Mouse (Mus musculus): ENCODE data around the gene Snapc3. TPM values are rescaled to one million over a fixed set of nuclear protein-coding genes. Genes with fewer than 3 reads are reported as not detected.

Gene Snapc3
- polyA plus RNA-seq, 1 experiment from 2014 or later = 95.0 TPM

- Histone ChIP-seq H3K36me3 (ENCODE audit: control insufficient read depth, insufficient read depth, low read length) (no peaks in the 10 kb centered on the region), H3K4me3 (ENCODE audit: low read depth, low read length) (no peak overlapping the region), H3K27me3 (ENCODE audit: control insufficient read depth, insufficient read depth, low read length) (no peaks in the 10 kb centered on the region), H3K4me2 (replicated peaks; ENCODE audit: low read depth, low read length) (no peak overlapping the region), H3K27ac (ENCODE audit: low read depth, low read length) (no peak overlapping the region), H3K9me3 (ENCODE audit: control insufficient read depth, low read length) (no peaks in the 10 kb centered on the region), H3K4me1 (replicated peaks; ENCODE audit: control insufficient read depth, insufficient read depth, low read length) (no peaks in the 10 kb centered on the region), H3K9ac (ENCODE audit: low read depth, low read length) (no peak overlapping the region)
- no peak for DNase-seq (ENCODE audit: low spot score)
- 80% methylated on average over 2 of the region's 2 CpGs for WGBS
- no peak for ATAC-seq (ENCODE audit: low FRiP score)
These were observed 27.0 kb upstream of the Snapc3 start for GRCm38 (mm10) chr4:83390551-83390950.

DNA sequence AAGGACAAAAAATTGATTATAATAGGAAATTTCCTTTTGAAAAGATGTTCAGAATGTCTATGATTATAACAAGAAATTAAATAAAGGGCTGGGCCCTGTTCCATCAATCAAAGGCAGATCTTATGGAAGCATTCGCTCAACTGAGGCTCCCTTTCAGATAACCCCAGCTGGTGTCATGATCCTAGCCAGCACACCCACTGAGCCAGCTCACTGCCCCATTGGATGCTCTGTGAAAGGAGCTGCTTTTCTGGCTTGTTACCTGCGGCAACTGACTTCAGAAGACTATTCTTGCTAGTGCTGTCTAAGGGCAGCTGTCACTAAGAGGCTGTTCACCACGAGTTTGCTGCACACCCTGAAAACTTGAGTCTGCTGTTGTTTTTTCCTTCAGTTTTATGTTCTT lies 25.6 kb upstream of the Snapc3 start:
- Histone ChIP-seq H3K36me3 (ENCODE audit: control insufficient read depth, insufficient read depth, low read length) (no peaks in the 10 kb centered on the region), H3K9me3 (ENCODE audit: control insufficient read depth, low read length) (no peaks in the 10 kb centered on the region), H3K27me3 (ENCODE audit: control insufficient read depth, insufficient read depth, low read length) (no peaks in the 10 kb centered on the region), H3K9ac (ENCODE audit: low read depth, low read length) (no peak overlapping the region), H3K4me1 (replicated peaks; ENCODE audit: control insufficient read depth, insufficient read depth, low read length) (no peaks in the 10 kb centered on the region), H3K27ac (ENCODE audit: low read depth, low read length) (no peak overlapping the region), H3K4me3 (ENCODE audit: low read depth, low read length) (no peak overlapping the region), H3K4me2 (replicated peaks; ENCODE audit: low read depth, low read length) (no peak overlapping the region)
- no peak for DNase-seq (ENCODE audit: low spot score)
- 25% methylated on average over 3 of the region's 3 CpGs for WGBS
- ATAC-seq (ENCODE audit: low FRiP score) = no peak

- no peak overlapping the region for H3K27ac ChIP-seq (ENCODE audit: low read depth, low read length)
- H3K9ac ChIP-seq (ENCODE audit: low read depth, low read length) = no peak overlapping the region
- no peaks in the 10 kb centered on the region for H3K27me3 ChIP-seq (ENCODE audit: control insufficient read depth, insufficient read depth, low read length)
- H3K4me2 ChIP-seq (replicated peaks; ENCODE audit: low read depth, low read length) = no peak overlapping the region
- H3K36me3 ChIP-seq (ENCODE audit: control insufficient read depth, insufficient read depth, low read length) = no peaks in the 10 kb centered on the region
- 84% methylated on average over 1 of the region's 1 CpGs for WGBS
- DNase-seq (ENCODE audit: low spot score) (no peak), ATAC-seq (ENCODE audit: low FRiP score) (no peak)
- H3K4me1 ChIP-seq (replicated peaks; ENCODE audit: control insufficient read depth, insufficient read depth, low read length) = no peaks in the 10 kb centered on the region
- H3K9me3 ChIP-seq (ENCODE audit: control insufficient read depth, low read length) = no peaks in the 10 kb centered on the region
- H3K4me3 ChIP-seq (ENCODE audit: low read depth, low read length) = no peak overlapping the region
These were observed 23.8 kb upstream of the Snapc3 start for GRCm38 (mm10) chr4:83393733-83394132.

- Histone ChIP-seq H3K4me2 (replicated peaks; ENCODE audit: low read depth, low read length) (no peak overlapping the region), H3K4me3 (ENCODE audit: low read depth, low read length) (no peak overlapping the region), H3K27ac (ENCODE audit: low read depth, low read length) (no peak overlapping the region), H3K27me3 (ENCODE audit: control insufficient read depth, insufficient read depth, low read length) (no peaks in the 10 kb centered on the region), H3K36me3 (ENCODE audit: control insufficient read depth, insufficient read depth, low read length) (no peaks in the 10 kb centered on the region), H3K9me3 (ENCODE audit: control insufficient read depth, low read length) (no peaks in the 10 kb centered on the region), H3K4me1 (replicated peaks; ENCODE audit: control insufficient read depth, insufficient read depth, low read length) (no peaks in the 10 kb centered on the region), H3K9ac (ENCODE audit: low read depth, low read length) (no peak overlapping the region)
- WGBS = 90% methylated on average over 4 of the region's 4 CpGs
- DNase-seq (ENCODE audit: low spot score) (no peak), ATAC-seq (ENCODE audit: low FRiP score) (no peak)
These were observed 21.2 kb upstream of the Snapc3 start for GRCm38 (mm10) chr4:83396346-83396745.

- H3K9ac ChIP-seq (ENCODE audit: low read depth, low read length) = no peak overlapping the region
- 81% methylated on average over 9 of the region's 9 CpGs for whole genome bisulfite sequencing
- H3K27me3 ChIP-seq (ENCODE audit: control insufficient read depth, insufficient read depth, low read length) = no peaks in the 10 kb centered on the region
- no peak overlapping the region for H3K27ac ChIP-seq (ENCODE audit: low read depth, low read length)
- H3K4me2 ChIP-seq (replicated peaks; ENCODE audit: low read depth, low read length) = no peak overlapping the region
- no peaks in the 10 kb centered on the region for H3K36me3 ChIP-seq (ENCODE audit: control insufficient read depth, insufficient read depth, low read length)
- no peak for DNase-seq (ENCODE audit: low spot score)
- H3K9me3 ChIP-seq (ENCODE audit: control insufficient read depth, low read length) = no peaks in the 10 kb centered on the region
- no peak overlapping the region for H3K4me3 ChIP-seq (ENCODE audit: low read depth, low read length)
- H3K4me1 ChIP-seq (replicated peaks; ENCODE audit: control insufficient read depth, insufficient read depth, low read length) = no peaks in the 10 kb centered on the region
- ATAC-seq (ENCODE audit: low FRiP score) = no peak
These were observed 20.3 kb upstream of the Snapc3 start for GRCm38 (mm10) chr4:83396996-83397770.

- Histone ChIP-seq H3K9me3 (ENCODE audit: control insufficient read depth, low read length) (no peaks in the 10 kb centered on the region), H3K27me3 (ENCODE audit: control insufficient read depth, insufficient read depth, low read length) (no peaks in the 10 kb centered on the region), H3K9ac (ENCODE audit: low read depth, low read length) (no peak overlapping the region), H3K36me3 (ENCODE audit: control insufficient read depth, insufficient read depth, low read length) (no peaks in the 10 kb centered on the region), H3K4me3 (ENCODE audit: low read depth, low read length) (no peak overlapping the region), H3K4me2 (replicated peaks; ENCODE audit: low read depth, low read length) (no peak overlapping the region), H3K27ac (ENCODE audit: low read depth, low read length) (no peak overlapping the region), H3K4me1 (replicated peaks; ENCODE audit: control insufficient read depth, insufficient read depth, low read length) (no peaks in the 10 kb centered on the region)
- no peak for ATAC-seq (ENCODE audit: low FRiP score)
- WGBS = 79% methylated on average over 2 of the region's 2 CpGs
- no peak for DNase-seq (ENCODE audit: low spot score)
These were observed 19.0 kb upstream of the Snapc3 start for GRCm38 (mm10) chr4:83398527-83398926.

- ATAC-seq (ENCODE audit: low FRiP score) (no peak), DNase-seq (ENCODE audit: low spot score) (no peak)
- 88% methylated on average over 7 of the region's 7 CpGs for WGBS
- Histone ChIP-seq H3K9ac (ENCODE audit: low read depth, low read length) (no peak overlapping the region), H3K4me2 (replicated peaks; ENCODE audit: low read depth, low read length) (no peak overlapping the region), H3K27ac (ENCODE audit: low read depth, low read length) (no peak overlapping the region), H3K4me3 (ENCODE audit: low read depth, low read length) (no peak overlapping the region), H3K27me3 (ENCODE audit: control insufficient read depth, insufficient read depth, low read length) (no peaks in the 10 kb centered on the region), H3K9me3 (ENCODE audit: control insufficient read depth, low read length) (no peaks in the 10 kb centered on the region), H3K36me3 (ENCODE audit: control insufficient read depth, insufficient read depth, low read length) (no peaks in the 10 kb centered on the region), H3K4me1 (replicated peaks; ENCODE audit: control insufficient read depth, insufficient read depth, low read length) (no peaks in the 10 kb centered on the region)
These were observed 16.6 kb upstream of the Snapc3 start for GRCm38 (mm10) chr4:83400691-83401595.

DNA sequence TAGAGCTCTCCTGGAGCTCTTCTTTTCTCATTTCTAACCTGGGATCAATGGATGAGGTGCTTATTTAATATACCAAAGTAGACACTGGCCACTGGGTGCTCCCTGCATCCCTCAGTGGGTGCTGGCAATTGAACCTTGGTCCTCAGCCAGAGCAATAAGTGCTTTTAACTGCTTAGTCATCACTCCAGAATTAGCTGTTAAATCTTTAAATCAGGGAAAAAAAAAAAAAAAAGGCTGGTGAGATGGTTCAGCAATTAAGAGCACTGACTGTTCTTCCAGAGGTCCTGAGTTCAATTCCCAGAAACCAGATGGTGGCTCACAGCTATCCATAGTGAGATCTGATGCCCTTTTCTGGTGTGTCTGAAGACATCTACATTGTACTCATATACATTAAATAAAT lies 15.8 kb upstream of the Snapc3 start:
- H3K27me3 ChIP-seq (ENCODE audit: control insufficient read depth, insufficient read depth, low read length) = no peaks in the 10 kb centered on the region
- DNase-seq (ENCODE audit: low spot score) (no peak), ATAC-seq (ENCODE audit: low FRiP score) (no peak)
- no peaks in the 10 kb centered on the region for H3K36me3 ChIP-seq (ENCODE audit: control insufficient read depth, insufficient read depth, low read length)
- no peaks in the 10 kb centered on the region for H3K4me1 ChIP-seq (replicated peaks; ENCODE audit: control insufficient read depth, insufficient read depth, low read length)
- no peak overlapping the region for H3K4me2 ChIP-seq (replicated peaks; ENCODE audit: low read depth, low read length)
- H3K4me3 ChIP-seq (ENCODE audit: low read depth, low read length) = no peak overlapping the region
- H3K9ac ChIP-seq (ENCODE audit: low read depth, low read length) = no peak overlapping the region
- no peaks in the 10 kb centered on the region for H3K9me3 ChIP-seq (ENCODE audit: control insufficient read depth, low read length)
- H3K27ac ChIP-seq (ENCODE audit: low read depth, low read length) = no peak overlapping the region
